Mouse (Mus musculus) forebrain, embryonic 13.5 days (tissue): ENCODE data around the gene Otulin. TPM values are rescaled to one million over a fixed set of nuclear protein-coding genes. Genes with fewer than 3 reads are reported as not detected.

ENCODE experiments used
- ATAC-seq: fragments of 200-750 bp; cut with Nextera tagmentation; 2 replicates; pipeline ENCODE4 v1.8.0; 2017
- H3K27ac ChIP-seq: fragments of 300-500 bp; sonication (generic); 2 replicates; pipeline ENCODE4 v1.5.1; 2015; ENCODE audit warnings: inconsistent platforms, mild to moderate bottlenecking, moderate library complexity
- H3K27me3 ChIP-seq: fragments of 300-500 bp; sonication (generic); 2 replicates; pipeline ENCODE4 v1.6.1; 2015; ENCODE audit warnings: mild to moderate bottlenecking, inconsistent platforms
- H3K36me3 ChIP-seq: fragments of 300-500 bp; sonication (generic); 2 replicates; pipeline ENCODE4 v1.6.1; 2015; ENCODE audit warnings: mild to moderate bottlenecking, inconsistent platforms; ENCODE audit not compliant: poor library complexity, severe bottlenecking
- H3K4me1 ChIP-seq: fragments of 300-500 bp; sonication (generic); 2 replicates; pipeline ENCODE4 v1.6.1; 2015; ENCODE audit warnings: inconsistent platforms
- H3K4me2 ChIP-seq: fragments of 300-500 bp; sonication (generic); 2 replicates; pipeline ENCODE4 v1.6.1; 2015; ENCODE audit warnings: inconsistent platforms, mild to moderate bottlenecking, moderate library complexity
- H3K4me3 ChIP-seq: fragments of 300-500 bp; sonication (generic); 2 replicates; pipeline ENCODE4 v1.5.1; 2015; ENCODE audit warnings: mild to moderate bottlenecking, inconsistent platforms
- H3K9ac ChIP-seq: fragments of 300-500 bp; sonication (generic); 2 replicates; pipeline ENCODE4 v1.6.1; 2015; ENCODE audit warnings: mild to moderate bottlenecking, inconsistent platforms
- H3K9me3 ChIP-seq: fragments of 300-500 bp; sonication (generic); replicated peaks from 2 replicates; pipeline ENCODE4 v1.6.1; 2016; ENCODE audit warnings: inconsistent platforms
- WGBS: fragments of 180-500 bp; shearing (Covaris S2); methylation state at CpG from one replicate; pipeline ENCODE4 v1.1.7; 2015; 5-methylcytosine and 5-hydroxymethylcytosine counted together
- polyA plus RNA-seq: library from polyadenylated mRNA; unstranded; fragments of >200 nt; fragmentation: Nextera tagmentation; extraction: Ambion mirVana; gene quantifications from 2 replicates; pipeline ENCODE4 v1.2.1, GENCODE M21; 2015

Gene Otulin
- polyA plus RNA-seq, 1 experiment from 2014 or later: 29.2 TPM

DNA sequence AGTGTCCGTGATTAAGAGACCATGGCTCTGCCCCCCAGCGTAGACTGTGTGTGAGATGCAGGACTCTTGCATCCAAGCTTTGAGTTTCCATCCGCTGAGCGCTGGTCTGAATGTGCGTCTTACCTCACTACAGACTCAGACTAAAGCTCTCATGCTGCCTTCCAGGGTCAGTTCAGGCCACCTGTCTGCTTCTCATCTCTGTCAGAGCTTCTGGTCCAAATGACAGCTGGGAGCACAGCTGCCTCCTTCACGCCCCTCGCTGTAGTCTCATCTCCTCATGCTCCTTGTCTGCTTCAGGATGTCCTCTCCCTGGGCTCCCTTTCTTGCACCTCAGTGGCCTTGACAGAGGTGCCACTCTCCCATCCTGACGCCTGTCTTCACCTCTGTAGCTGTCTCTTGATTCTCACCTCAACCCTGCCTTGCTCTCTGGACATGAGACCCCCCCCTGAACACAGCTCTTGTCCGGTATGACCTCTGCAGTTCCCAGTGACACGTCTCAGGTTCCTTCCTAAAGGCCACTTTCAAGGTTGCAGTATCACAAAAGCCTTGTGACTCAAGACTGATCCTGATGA, 78.3 kb downstream of the Otulin start:
- Histone ChIP-seq H3K36me3 (peaks cover 1% of the 10 kb centered on the region), H3K4me3 (no peak overlapping the region), H3K9ac (no peak overlapping the region), H3K4me1 (peaks cover 9% of the 10 kb centered on the region; the same call in 1 of the 2 replicates), H3K27me3 (no peaks in the 10 kb centered on the region), H3K27ac (no peak overlapping the region), H3K9me3 (no peaks in the 10 kb centered on the region), H3K4me2 (no peak overlapping the region)
- no peak for ATAC-seq
- 85% methylated on average over 10 of the region's 10 CpGs for WGBS

- Histone ChIP-seq H3K27ac (no peak overlapping the region), H3K4me2 (no peak overlapping the region), H3K27me3 (no peaks in the 10 kb centered on the region), H3K4me1 (peaks cover 9% of the 10 kb centered on the region; the same call in 1 of the 2 replicates), H3K36me3 (no peaks in the 10 kb centered on the region), H3K9me3 (no peaks in the 10 kb centered on the region), H3K4me3 (no peak overlapping the region), H3K9ac (no peak overlapping the region)
- 87% methylated on average over 19 of the region's 19 CpGs for WGBS
- ATAC-seq: no peak
Observed at GRCm38 (mm10) chr15:27551117-27552114, 79.1 kb downstream of the Otulin start.

DNA sequence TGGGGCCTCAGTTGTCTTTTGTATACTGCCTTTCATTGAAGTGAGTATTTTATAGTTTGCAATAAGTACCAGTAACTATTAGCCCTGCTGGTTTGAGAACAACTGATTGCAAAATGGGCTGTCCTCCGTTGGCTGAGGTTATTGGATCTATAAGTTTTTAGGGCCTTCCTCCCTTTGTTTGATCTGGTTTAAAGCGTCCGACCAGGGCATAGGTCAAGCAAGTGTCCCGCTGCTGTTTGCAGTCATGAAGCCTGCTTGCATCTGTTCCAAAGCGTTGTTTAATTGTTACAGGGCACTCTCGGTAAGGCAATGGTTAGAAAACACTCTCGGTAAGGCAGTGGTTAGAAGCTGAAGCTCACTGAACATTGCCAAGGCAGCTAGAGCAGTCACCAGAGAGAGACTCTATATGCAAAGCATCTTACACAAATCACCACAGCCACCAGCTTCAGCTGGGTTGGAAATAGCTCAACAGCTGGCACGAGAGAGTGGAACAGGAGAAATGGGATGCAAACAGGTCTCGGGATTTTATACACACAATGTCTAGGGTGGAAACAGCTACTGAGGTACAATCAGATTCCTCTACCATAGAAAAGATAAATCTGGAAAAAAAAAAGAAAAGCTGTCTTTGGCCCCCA, 80.0 kb downstream of the Otulin start:
- Histone ChIP-seq H3K27ac (no peak overlapping the region), H3K4me2 (no peak overlapping the region), H3K4me3 (no peak overlapping the region), H3K4me1 (peaks cover 9% of the 10 kb centered on the region; the same call in 1 of the 2 replicates), H3K9ac (no peak overlapping the region), H3K36me3 (no peaks in the 10 kb centered on the region), H3K9me3 (no peaks in the 10 kb centered on the region), H3K27me3 (no peaks in the 10 kb centered on the region)
- no peak for ATAC-seq
- WGBS: 76% methylated on average over 9 of the region's 9 CpGs

- WGBS: 69% methylated on average over 7 of the region's 7 CpGs
- Histone ChIP-seq H3K4me2 (no peak overlapping the region), H3K4me3 (no peak overlapping the region), H3K4me1 (peaks cover 9% of the 10 kb centered on the region; the same call in 1 of the 2 replicates), H3K9ac (no peak overlapping the region), H3K9me3 (no peaks in the 10 kb centered on the region), H3K27me3 (no peaks in the 10 kb centered on the region), H3K36me3 (no peaks in the 10 kb centered on the region), H3K27ac (no peak overlapping the region)
- peak; percentile 70; the same call in 1 of the 2 replicates for ATAC-seq
Observed at GRCm38 (mm10) chr15:27549878-27550277, 80.6 kb downstream of the Otulin start.

DNA sequence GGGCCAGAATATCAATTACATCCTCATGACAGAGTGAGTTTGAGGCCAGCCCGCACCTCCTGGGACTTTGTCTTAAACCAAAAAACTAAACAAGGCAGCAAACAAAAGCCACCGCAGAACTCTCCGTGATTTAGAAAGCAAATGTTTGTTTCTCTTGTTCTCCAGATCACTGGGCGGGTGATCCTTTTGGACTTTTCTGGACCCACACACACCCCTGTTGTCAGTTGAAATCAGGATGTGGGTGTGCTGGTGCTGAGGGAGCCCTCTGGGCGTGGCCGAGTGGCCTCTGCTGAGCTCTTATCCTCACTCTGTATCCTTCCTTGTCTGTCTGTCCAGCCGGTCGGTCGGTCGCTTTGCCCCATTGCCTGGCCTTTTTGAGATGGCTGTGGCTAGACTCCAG, 81.4 kb downstream of the Otulin start:
- Histone ChIP-seq H3K4me2 (no peak overlapping the region), H3K4me3 (no peak overlapping the region), H3K27ac (no peak overlapping the region), H3K36me3 (no peaks in the 10 kb centered on the region), H3K9ac (no peak overlapping the region), H3K27me3 (no peaks in the 10 kb centered on the region), H3K9me3 (no peaks in the 10 kb centered on the region), H3K4me1 (peaks cover 9% of the 10 kb centered on the region; the same call in 1 of the 2 replicates)
- no peak for ATAC-seq
- 86% methylated on average over 10 of the region's 10 CpGs for WGBS

- no peak for ATAC-seq
- no peaks in the 10 kb centered on the region for H3K27me3 ChIP-seq
Observed at GRCm38 (mm10) chr15:27548110-27548509, 82.4 kb downstream of the Otulin start.

DNA sequence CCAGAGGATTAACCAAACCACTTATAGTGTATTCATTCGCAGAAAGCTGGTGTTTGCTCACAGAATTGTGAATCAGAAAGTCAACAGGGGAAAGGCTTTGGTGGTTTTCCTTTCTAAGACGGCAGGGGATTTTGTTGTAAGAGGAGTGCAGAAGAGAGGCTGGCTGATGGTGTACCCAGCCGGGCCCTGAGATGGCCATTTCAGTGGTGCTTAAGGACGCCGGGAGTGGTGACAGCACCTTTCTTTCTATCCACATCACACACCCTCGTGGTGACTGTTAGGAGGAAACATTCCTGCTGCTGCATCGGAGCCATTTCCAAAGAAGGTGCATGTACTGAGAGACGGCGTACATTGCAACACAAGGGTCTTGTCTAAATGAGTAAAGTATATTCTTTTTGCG, 85.3 kb downstream of the Otulin start:
- Histone ChIP-seq H3K27me3 (no peaks in the 10 kb centered on the region), H3K4me3 (no peak overlapping the region), H3K9ac (no peak overlapping the region), H3K4me2 (no peak overlapping the region), H3K4me1 (peaks cover 4% of the 10 kb centered on the region; the same call in 1 of the 2 replicates), H3K27ac (no peak overlapping the region), H3K9me3 (no peaks in the 10 kb centered on the region), H3K36me3 (no peaks in the 10 kb centered on the region)
- no peak for ATAC-seq
- WGBS: 84% methylated on average over 10 of the region's 10 CpGs

More at GRCm38 (mm10) chr15:27548110-27548509, 82.4 kb downstream of the Otulin start:
- Histone ChIP-seq H3K4me1 (peaks cover 9% of the 10 kb centered on the region; the same call in 1 of the 2 replicates), H3K9ac (no peak overlapping the region), H3K9me3 (no peaks in the 10 kb centered on the region), H3K4me2 (no peak overlapping the region), H3K36me3 (no peaks in the 10 kb centered on the region), H3K4me3 (no peak overlapping the region), H3K27ac (no peak overlapping the region)
- 88% methylated on average over 6 of the region's 6 CpGs for WGBS

GRCm38 (mm10) chr15:27539745-27540144, 90.7 kb downstream of the Otulin start:
- 0 out of 2 replicates have a peak, but pooled peaks cover 3% of the 10 kb centered on the region for H3K4me1 ChIP-seq
- no peaks in the 10 kb centered on the region for H3K27me3 ChIP-seq
- no peak for ATAC-seq

DNA sequence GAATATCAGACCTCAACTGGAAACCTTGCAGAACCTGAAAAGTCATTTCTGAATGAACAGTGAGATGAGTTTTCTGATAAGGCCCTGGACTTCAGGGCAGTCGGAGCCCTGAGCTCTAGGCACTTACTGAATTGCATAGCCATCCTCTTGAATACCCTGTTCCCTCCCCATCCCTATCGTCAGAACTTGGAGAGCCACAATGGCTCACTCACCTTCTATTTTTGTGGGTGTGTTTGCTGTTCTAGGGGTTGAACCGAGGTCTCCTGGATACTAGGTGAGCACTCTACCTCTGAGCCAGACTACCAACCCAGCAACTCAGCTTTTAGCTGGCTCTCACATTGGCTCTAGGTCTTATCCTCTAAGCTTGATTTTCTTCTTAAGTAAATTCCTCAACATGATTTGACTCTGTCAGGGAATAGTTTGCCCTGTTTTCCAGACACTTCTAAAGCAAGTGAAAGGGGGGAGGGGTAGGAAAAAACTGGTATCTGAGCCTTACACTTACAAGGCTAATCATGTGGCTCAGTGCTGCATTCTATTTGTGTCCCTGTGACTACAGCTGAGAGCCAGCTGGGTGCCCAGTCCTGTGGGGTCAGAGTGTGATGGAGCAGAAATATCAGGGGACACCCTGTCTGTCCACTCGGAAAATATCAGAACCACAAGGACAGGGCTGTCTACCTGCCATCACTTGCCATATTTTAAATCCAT, 92.8 kb downstream of the Otulin start:
- H3K27me3 ChIP-seq: no peaks in the 10 kb centered on the region
- H3K4me3 ChIP-seq: no peak overlapping the region
- WGBS: 78% methylated on average over 4 of the region's 4 CpGs
- no peak overlapping the region for H3K9ac ChIP-seq
- H3K36me3 ChIP-seq: no peaks in the 10 kb centered on the region
- no peak for ATAC-seq
- H3K4me1 ChIP-seq: 0 out of 2 replicates have a peak, but pooled peaks cover 3% of the 10 kb centered on the region
- H3K4me2 ChIP-seq: no peak overlapping the region
- H3K27ac ChIP-seq: no peak overlapping the region
- H3K9me3 ChIP-seq: no peaks in the 10 kb centered on the region

More at GRCm38 (mm10) chr15:27539745-27540144, 90.7 kb downstream of the Otulin start:
- H3K4me3 ChIP-seq: no peak overlapping the region
- H3K27ac ChIP-seq: no peak overlapping the region
- H3K9me3 ChIP-seq: no peaks in the 10 kb centered on the region
- no peak overlapping the region for H3K9ac ChIP-seq
- no peak overlapping the region for H3K4me2 ChIP-seq
- H3K36me3 ChIP-seq: no peaks in the 10 kb centered on the region
- WGBS: 90% methylated on average over 9 of the region's 9 CpGs

DNA sequence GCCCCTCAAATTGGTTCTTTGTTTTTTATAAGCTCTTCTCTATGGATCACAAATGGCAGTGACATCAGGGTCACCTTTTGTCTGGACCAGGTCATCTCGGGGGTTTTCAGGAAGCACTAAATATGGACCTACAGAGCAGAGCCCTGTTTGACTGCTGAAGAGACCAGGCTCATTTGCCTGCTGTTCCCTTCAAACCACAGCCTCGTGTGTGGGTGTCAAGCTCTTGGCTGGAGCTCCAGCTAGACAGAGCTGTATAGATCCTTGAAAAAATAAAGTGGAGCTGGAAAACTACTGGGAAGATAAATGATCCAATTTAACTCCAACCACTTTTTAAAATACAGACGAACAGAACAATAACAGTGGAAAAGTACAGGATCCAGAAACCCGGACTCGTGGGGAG, 93.7 kb downstream of the Otulin start:
- no peak for ATAC-seq

DNA sequence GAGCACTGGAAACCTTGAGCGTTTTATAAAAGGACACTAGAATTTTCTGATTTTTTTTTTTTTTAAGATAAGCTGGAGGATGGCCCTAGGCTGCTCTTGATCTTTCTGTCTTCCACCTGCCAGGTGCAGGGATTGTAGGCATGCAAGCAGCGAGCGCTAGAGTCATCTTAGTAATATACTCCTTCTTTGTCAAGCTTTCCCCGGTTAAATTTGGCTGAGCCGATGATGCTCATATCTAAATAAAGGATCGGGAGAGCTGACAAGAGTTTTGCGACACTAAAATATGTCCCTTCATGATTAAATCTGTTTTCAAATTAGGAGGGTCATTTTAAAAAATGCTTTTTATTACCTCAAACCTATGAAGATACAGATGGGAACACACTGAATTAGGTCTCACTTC, 94.3 kb downstream of the Otulin start:
- Histone ChIP-seq H3K36me3 (no peaks in the 10 kb centered on the region), H3K27me3 (no peaks in the 10 kb centered on the region), H3K27ac (no peak overlapping the region), H3K9me3 (no peaks in the 10 kb centered on the region), H3K9ac (no peak overlapping the region), H3K4me2 (no peak overlapping the region), H3K4me1 (0 out of 2 replicates have a peak, but pooled peaks cover 3% of the 10 kb centered on the region), H3K4me3 (no peak overlapping the region)
- ATAC-seq: no peak
- WGBS: 96% methylated on average over 7 of the region's 7 CpGs

More for the DNA sequence above, 93.7 kb downstream of the Otulin start:
- 58% methylated on average over 5 of the region's 5 CpGs for WGBS
- Histone ChIP-seq H3K36me3 (no peaks in the 10 kb centered on the region), H3K4me2 (no peak overlapping the region), H3K4me1 (0 out of 2 replicates have a peak, but pooled peaks cover 3% of the 10 kb centered on the region), H3K4me3 (no peak overlapping the region), H3K27me3 (no peaks in the 10 kb centered on the region), H3K9ac (no peak overlapping the region), H3K9me3 (no peaks in the 10 kb centered on the region), H3K27ac (no peak overlapping the region)
